Mouse (Mus musculus) right cerebral cortex, postnatal 25 days (tissue): ENCODE data around the gene Mast4.

ENCODE experiments used
- DNase-seq: peaks from one replicate; pipeline ENCODE4 v3.0.0; 2022

Mast4 gene

GRCm38 (mm10) chr13:103183566-103183965 lies 150.7 kb downstream of the Mast4 start:
- DNase-seq: no peak

DNA sequence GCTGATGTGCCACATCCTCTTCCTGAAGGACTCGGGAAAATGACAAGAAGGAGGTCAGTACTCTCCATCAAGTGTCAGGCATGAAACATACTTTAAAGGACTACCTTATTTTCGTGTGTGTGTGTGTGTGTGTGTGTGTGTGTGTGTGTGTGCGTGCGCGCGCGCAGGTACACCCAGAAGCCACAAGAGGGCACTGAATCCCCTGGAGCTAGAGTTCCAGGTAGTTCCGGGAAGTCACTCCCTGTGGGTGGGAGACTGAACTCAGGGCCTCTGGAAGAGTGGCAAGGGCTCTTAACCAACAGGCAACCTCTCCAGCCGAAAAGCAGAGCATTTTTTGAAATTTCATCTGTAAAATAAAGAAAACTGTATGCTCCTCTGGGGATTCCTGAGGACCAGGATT lies 152.5 kb downstream of the Mast4 start:
- no peak for DNase-seq

GRCm38 (mm10) chr13:103176871-103177270 lies 157.4 kb downstream of the Mast4 start:
- DNase-seq: no peak

DNA sequence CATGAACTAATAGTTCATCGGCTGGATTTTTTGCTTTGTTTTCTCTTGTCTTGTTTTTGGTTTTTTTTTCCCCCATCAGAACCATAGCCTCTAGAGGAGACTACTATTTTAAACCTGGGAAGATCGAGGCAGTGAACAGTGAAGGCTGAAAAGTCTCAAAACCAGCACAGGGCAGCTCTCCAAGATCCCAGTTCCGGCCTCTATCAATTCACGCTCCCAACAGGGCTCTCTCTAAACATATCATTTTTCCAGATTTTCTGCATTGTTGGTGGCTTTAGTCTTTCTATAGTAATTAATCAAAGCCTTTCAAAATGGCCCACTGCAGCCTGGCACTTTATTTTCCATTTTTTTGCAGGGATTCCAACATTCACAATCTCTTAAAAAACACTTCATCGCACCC lies 159.9 kb downstream of the Mast4 start:
- no peak for DNase-seq

DNA sequence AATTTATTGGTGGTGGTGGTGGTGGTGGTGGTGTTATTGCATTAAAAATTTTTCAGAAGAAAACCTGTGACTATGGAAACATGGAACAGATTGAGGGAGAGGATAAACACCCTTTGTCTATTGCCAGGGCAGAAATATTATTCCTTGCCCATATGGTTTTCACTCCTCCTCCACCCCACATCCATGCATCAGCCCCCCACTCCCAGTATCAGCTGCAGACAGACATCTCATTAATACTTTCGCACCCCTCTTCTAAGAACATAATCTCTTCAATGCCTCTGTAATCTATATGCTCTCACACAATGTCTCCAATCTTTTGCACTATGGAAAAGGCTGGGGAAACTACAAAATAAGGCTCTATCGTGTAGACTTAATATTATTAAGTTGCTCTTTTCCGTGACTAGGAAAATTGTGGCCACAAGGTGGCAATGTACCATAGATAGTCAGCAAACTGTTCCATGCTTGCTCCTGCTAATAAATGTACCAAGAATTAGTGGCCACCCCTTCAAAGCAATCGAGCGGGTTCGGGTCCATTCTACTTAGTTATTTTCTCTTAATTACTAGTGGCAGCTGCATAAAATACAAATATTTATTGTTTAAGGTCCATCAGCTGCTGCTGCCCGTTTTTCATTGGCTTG lies 160.6 kb downstream of the Mast4 start:
- peak; percentile 58 for DNase-seq

- DNase-seq: no peak
Observed at GRCm38 (mm10) chr13:103151944-103152343, 182.4 kb downstream of the Mast4 start.

- no peak for DNase-seq
Observed at GRCm38 (mm10) chr13:103151171-103151570, 183.1 kb downstream of the Mast4 start.

DNA sequence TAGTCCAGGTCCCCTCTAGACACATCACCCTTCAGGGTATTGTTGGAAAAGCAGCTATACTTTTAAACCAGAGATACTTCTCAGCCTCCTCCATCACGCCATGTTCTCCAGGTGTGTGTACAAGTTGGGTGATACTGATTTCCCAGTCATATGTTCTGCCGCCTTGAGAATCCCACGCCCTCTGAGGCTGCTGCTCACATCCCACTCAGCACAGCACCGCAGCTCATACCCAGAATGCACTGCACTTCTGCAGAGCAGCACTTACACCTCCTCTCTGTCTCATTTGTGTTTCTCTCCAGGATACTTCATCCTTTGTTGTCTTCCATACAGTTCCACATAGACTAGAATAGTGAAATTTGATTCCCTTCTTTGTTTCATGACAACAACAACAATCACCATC lies 183.6 kb downstream of the Mast4 start:
- peak; percentile 72 for DNase-seq

DNA sequence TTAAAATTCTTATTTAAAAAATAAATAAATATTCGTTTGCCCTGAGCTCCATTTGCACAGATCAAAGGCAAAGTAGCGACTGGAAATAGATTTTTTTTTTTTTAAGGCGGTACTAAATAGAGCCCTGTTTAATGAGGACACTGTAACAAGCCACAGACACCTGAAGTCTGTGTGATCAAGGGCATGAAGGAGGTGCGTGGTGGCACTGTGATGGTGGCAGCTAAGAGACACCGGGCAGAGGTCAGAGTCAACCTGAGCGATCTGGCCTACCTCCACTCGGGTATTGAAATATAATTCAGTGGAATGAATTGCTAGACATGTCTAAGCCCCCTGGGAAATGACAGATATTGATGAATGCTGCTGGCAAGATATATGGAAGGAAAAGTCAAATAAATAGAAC lies 184.9 kb downstream of the Mast4 start:
- DNase-seq: no peak

GRCm38 (mm10) chr13:103144343-103144742 lies 190.0 kb downstream of the Mast4 start:
- DNase-seq: no peak

DNA sequence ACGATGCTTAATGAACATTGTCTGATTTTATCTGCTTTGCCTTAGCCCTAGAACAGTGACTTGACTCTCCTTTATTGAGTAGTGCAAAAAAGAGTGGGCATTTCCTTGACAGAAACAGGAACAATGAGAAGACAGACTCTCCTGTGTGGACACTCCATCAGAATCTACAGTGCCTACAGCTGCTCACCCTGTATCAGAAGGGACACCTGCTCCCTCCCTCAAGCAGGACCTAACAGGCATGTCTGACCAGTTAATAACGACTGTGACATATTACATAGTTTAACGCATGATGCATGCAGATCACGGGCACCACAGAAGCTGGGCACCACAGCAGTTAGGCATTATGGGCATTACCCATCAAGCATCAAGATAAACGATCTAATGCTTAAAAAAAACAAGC lies 193.0 kb downstream of the Mast4 start:
- no peak for DNase-seq

DNA sequence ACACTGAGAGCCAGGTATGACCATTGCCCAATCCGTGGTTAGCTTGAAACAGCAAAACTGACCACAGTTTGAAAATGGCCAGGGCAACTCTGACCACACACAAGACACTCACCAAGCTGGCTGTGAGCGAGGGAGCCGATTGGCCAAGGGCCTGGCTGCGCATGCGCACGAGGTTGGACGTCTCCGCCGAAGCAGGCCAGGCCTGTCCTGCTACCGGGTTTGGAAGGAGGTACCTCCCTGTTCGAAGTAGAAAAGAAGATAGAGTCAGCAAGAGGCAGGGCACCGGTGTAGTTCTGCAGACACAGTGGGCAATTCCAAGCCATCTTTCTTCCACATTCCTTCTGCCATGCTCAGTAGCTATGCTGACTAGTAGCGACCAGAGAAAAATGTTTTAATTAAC lies 194.2 kb downstream of the Mast4 start:
- no peak for DNase-seq

- no peak for DNase-seq
Observed at GRCm38 (mm10) chr13:103138298-103138697, 196.0 kb downstream of the Mast4 start.

DNA sequence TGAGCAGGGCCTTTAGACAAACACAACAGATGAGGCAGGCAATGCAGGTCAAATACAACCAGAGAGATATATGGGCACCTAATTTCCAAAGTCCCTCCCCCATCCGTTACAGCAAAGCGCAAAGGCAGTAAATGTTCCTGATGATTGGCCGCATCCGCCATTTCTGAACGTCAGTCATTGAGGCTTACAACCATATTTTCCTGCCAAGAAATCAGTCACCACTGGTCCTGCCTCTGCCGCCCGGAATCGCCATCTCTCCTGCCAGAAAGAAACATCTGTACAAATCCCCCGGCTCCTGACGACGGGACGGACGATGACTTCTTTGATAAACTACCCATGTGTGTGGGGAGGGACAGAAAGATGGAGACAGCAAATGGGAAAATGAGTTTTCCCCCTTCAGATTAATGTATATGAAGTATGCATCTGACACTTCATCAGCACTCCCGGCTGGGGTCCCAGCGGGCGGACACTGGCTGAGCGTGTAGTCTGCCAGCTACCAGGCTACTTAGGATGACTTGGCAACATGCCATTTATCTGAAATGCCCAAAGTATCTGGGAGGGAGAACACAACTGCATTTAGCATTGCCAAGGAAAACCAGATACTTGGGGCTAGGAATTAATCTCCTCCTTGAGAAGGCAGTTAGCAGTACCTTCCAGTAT lies 198.9 kb downstream of the Mast4 start:
- DNase-seq: no peak

DNA sequence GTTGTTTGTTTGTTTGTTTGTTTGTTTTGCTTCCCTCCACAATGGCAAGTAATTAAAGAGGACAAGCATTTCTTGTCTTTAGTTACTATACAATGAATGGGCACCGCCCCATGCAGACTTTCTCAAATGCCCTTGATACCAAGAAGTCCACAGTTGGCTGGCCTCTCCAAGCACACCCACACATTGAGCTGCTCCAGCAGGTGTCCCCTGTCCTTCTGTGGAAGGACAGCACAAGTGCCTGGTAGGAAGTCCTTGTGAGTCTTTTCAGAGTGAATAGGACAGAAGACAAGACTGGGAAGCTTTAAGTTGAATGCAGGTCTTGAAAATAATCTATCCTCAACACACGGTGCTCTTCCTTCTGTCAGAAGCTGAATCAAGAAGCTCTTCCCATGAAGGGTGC lies 202.5 kb downstream of the Mast4 start:
- DNase-seq: no peak

DNA sequence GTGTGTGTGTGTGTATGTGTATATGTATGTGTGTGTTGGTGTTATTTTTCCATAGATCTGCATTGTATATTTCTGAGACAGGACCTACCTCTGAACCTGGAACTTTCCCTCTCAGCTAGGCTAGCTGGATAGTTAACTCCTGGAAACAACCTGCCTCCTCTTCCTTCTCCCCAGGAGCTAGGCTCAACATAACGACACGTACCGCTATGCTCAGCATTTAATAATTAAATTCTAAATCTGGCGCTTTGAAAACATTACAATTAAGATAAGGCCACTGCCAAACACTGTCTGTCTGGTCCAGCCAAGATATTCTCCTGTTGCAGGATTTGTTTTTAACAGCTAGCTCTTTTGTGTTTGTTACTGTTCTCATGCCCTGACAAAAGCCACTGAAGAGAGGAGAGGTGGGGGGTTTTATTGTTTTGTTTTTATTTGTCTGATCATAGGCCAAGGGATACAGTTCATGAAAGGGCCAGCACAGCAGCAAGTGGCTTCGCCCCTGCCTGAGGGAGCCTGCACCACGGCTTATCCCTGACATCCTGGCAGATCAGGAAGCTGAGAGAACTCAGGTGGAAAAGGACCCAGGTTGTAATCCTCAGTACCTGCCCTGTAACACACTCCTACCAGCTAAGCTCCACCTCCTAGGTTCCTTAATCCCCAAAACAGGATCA lies 205.0 kb downstream of the Mast4 start:
- DNase-seq: no peak

DNA sequence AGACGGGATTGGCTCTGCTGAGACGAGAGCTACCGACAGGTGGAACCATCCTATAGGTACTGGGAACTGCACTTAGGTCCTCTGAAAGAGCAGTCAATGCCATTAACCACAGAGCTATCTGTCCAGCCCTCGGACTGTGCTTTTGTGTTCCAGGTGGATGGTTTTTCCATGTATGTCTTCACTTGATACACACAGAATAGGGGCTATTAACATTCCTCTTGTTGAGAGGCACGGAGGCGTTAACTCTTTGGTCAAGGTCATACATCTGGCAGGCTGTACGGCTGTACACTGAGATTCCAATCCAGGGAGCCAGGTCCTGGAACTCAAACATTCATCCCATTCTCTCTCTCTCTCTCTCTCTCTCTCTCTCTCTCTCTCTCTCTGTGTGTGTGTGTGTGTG lies 205.6 kb downstream of the Mast4 start:
- DNase-seq: no peak

GRCm38 (mm10) chr13:103127594-103127993 lies 206.7 kb downstream of the Mast4 start:
- no peak for DNase-seq

GRCm38 (mm10) chr13:103123716-103124115 lies 210.6 kb downstream of the Mast4 start:
- no peak for DNase-seq

GRCm38 (mm10) chr13:103121796-103122792 lies 212.2 kb downstream of the Mast4 start:
- DNase-seq: no peak

DNA sequence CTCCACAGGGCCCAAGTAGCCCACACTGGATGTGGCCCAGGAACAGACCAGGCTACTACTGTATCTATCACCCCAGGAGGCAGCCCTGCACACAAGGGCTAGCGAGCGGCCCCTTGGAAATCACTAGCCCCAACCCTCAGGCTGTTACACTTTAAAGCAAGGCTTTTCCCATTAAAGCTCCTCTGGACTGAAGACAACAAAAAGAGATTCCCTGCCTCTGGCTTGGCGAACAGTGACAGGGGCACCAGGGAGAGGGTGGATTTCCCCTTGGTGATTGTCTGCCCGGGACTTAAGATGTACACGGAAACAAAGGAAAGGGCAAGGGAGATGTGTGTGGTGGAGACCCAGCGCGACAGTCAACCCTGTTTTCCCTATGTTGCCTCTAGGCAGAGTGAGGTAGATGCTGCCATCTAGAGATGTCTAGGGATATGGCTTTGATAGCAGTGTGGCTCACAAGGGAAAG lies 213.6 kb downstream of the Mast4 start:
- DNase-seq: peak; percentile 38

- no peak for DNase-seq
Observed at GRCm38 (mm10) chr13:103119728-103120127, 214.6 kb downstream of the Mast4 start.

DNA sequence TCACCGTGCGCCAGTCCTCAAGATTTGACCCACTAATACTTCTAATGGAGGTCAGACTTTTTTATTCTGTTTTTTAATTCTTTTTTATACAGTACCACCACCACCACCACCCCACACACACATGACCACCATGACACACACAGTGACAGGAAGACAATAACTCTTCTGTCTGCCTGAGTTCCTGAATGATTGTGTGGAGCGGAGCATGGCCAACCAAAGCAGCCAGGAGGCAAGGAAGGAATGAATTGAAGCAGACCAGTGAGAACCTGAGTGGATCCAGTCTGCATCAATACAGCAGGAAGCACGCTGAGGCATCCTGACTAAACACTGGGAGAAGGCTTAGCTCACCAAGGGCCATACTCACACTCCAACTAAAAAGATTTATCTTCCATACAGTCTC lies 219.2 kb downstream of the Mast4 start:
- DNase-seq: no peak
